Mouse (Mus musculus): ENCODE data around the gene Lrfn3. TPM values are rescaled to one million over a fixed set of nuclear protein-coding genes. Genes with fewer than 3 reads are reported as not detected.

The Lrfn3 gene
- polyA plus RNA-seq, 1 experiment from 2014 or later, result 6.6 TPM

DNA sequence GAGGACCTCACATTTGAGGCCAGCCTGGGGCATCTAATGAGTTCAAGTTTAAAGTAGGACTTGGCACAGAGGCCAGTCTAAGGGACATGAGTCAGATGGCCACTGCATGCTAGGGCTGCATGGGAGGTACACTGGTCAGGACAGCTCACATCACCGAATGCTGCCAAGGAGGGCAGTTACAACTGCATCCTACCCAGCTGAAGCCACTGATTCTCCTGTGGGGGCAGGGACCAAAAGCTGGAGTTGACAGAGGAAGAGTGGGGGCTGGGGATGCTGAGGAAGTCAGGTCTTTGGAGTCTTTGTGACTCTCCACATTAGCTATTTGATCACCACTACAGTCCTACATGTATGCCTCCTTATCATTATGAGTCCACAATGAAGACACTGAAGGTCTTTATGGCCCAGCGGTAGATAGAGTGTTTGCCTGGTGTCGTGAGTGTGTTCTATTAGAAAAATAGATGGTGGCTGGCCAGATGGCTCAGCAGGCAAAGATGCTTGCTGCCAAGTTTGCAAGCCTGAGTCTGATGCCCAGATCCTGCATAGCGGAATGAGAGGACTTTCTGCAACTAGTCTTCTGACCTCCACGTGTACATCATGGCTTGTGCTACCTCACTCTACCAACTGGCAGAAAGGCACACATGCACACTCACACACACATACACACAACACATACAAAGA, 23.0 kb downstream of the Lrfn3 start:
- Histone ChIP-seq H3K27me3 (peaks cover 24% of the 10 kb centered on the region), H3K9ac (no peak overlapping the region), H3K4me2 (replicated peaks) (no peak overlapping the region), H3K4me3 (replicated peaks) (no peak overlapping the region), H3K36me3 (no peaks in the 10 kb centered on the region), H3K4me1 (peaks cover 7% of the 10 kb centered on the region; the same call in 1 of the 2 replicates), H3K9me3 (replicated peaks) (no peaks in the 10 kb centered on the region), H3K27ac (replicated peaks) (no peak overlapping the region)
- 74% methylated on average over 5 of the region's 5 CpGs for WGBS
- ATAC-seq (ENCODE audit: insufficient number of reproducible peaks, low FRiP score, low TSS enrichment, low read depth), result no peak; the same call in 1 of the 2 replicates

- no peaks in the 10 kb centered on the region for H3K9me3 ChIP-seq (replicated peaks)
- WGBS, result under 1% methylated on average over 9 of the region's 9 CpGs
- no peak overlapping the region for H3K9ac ChIP-seq
- H3K4me1 ChIP-seq, result peaks cover 28% of the 10 kb centered on the region
- H3K27me3 ChIP-seq, result peaks cover 22% of the 10 kb centered on the region
- H3K27ac ChIP-seq (replicated peaks), result no peak overlapping the region
- H3K4me2 ChIP-seq (replicated peaks), result peak overlapping the region; percentile 9; the same call in 1 of the 2 replicates
- H3K4me3 ChIP-seq (replicated peaks), result no peak overlapping the region
- ATAC-seq (ENCODE audit: insufficient number of reproducible peaks, low FRiP score, low TSS enrichment, low read depth), result no peak
- H3K36me3 ChIP-seq, result no peaks in the 10 kb centered on the region
Observed at GRCm38 (mm10) chr7:30336384-30336783, 26.2 kb downstream of the Lrfn3 start.

- WGBS, result 72% methylated on average over 6 of the region's 6 CpGs
- Histone ChIP-seq H3K27ac (replicated peaks) (no peak overlapping the region), H3K4me2 (replicated peaks) (no peak overlapping the region), H3K4me3 (replicated peaks) (no peak overlapping the region), H3K9me3 (replicated peaks) (no peaks in the 10 kb centered on the region), H3K36me3 (no peaks in the 10 kb centered on the region), H3K9ac (no peak overlapping the region), H3K27me3 (peaks cover 22% of the 10 kb centered on the region), H3K4me1 (peaks cover 28% of the 10 kb centered on the region)
- no peak for ATAC-seq (ENCODE audit: insufficient number of reproducible peaks, low FRiP score, low TSS enrichment, low read depth)
Observed at GRCm38 (mm10) chr7:30335688-30336087, 26.9 kb downstream of the Lrfn3 start.

DNA sequence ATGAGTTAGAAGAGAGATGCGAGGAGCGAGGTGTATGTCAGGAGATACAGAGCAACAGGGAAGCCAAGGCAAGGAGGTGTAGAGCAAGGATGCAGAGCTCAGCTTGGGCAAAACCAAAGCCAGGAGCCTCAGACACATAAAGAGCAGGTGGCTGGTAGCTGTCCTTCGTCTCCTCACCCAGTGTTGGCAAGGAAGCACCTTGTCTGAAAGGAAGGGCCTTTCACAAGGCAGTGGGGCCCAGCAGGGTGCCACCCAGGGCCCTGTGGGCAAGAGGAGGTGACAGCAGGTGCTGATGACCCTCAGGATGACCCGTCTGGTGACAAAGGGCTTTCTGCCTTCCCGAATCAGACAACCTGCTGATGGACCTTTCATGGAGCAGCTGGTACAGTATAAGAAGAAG, 28.0 kb downstream of the Lrfn3 start:
- H3K9ac ChIP-seq, result no peak overlapping the region
- WGBS, result 60% methylated on average over 5 of the region's 5 CpGs
- ATAC-seq (ENCODE audit: insufficient number of reproducible peaks, low FRiP score, low TSS enrichment, low read depth), result no peak
- no peak overlapping the region for H3K27ac ChIP-seq (replicated peaks)
- H3K4me2 ChIP-seq (replicated peaks), result no peak overlapping the region
- no peaks in the 10 kb centered on the region for H3K9me3 ChIP-seq (replicated peaks)
- H3K27me3 ChIP-seq, result peaks cover 22% of the 10 kb centered on the region
- peaks cover 28% of the 10 kb centered on the region for H3K4me1 ChIP-seq
- no peaks in the 10 kb centered on the region for H3K36me3 ChIP-seq
- H3K4me3 ChIP-seq (replicated peaks), result no peak overlapping the region

- Histone ChIP-seq H3K9me3 (replicated peaks) (no peaks in the 10 kb centered on the region), H3K9ac (no peak overlapping the region), H3K36me3 (no peaks in the 10 kb centered on the region), H3K27me3 (peaks cover 16% of the 10 kb centered on the region), H3K4me2 (replicated peaks) (no peak overlapping the region), H3K4me1 (peaks cover 28% of the 10 kb centered on the region), H3K4me3 (replicated peaks) (no peak overlapping the region), H3K27ac (replicated peaks) (no peak overlapping the region)
- 14% methylated on average over 4 of the region's 4 CpGs for WGBS
- ATAC-seq (ENCODE audit: insufficient number of reproducible peaks, low FRiP score, low TSS enrichment, low read depth), result 0 out of 2 replicates have a peak, but pooled peaks have one; percentile 43
Observed at GRCm38 (mm10) chr7:30333436-30333835, 29.1 kb downstream of the Lrfn3 start.

GRCm38 (mm10) chr7:30332622-30333259, 29.8 kb downstream of the Lrfn3 start:
- peaks cover 28% of the 10 kb centered on the region for H3K4me1 ChIP-seq
- H3K36me3 ChIP-seq, result no peaks in the 10 kb centered on the region
- ATAC-seq (ENCODE audit: insufficient number of reproducible peaks, low FRiP score, low TSS enrichment, low read depth), result no peak
- H3K27me3 ChIP-seq, result peaks cover 16% of the 10 kb centered on the region
- H3K9me3 ChIP-seq (replicated peaks), result no peaks in the 10 kb centered on the region
- no peak overlapping the region for H3K27ac ChIP-seq (replicated peaks)
- WGBS, result 60% methylated on average over 18 of the region's 18 CpGs
- H3K4me3 ChIP-seq (replicated peaks), result no peak overlapping the region
- no peak overlapping the region for H3K9ac ChIP-seq
- no peak overlapping the region for H3K4me2 ChIP-seq (replicated peaks)

DNA sequence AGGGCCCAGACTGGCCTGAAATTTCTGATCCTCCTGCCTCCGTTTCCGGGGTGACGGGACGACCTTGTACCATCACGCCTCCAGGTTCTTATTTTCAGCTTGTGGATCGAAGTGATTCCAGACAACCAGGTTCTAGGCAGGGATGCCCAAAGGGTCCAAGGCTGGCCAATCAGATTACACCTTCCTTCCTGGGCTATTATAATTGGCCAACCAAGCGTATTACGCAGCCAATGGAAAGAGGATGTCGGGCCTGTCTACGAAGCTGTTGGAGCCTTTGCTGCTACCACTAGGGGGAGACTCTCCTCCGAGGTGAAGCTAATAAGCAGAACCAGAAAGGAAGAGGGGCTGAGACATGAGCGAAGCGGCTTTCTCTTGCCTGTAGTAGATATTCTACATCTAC, 30.7 kb downstream of the Lrfn3 start:
- no peaks in the 10 kb centered on the region for H3K9me3 ChIP-seq (replicated peaks)
- no peaks in the 10 kb centered on the region for H3K36me3 ChIP-seq
- no peak overlapping the region for H3K9ac ChIP-seq
- H3K27ac ChIP-seq (replicated peaks), result no peak overlapping the region
- 0 out of 2 replicates have a peak overlapping the region, but pooled peaks have one; percentile 0 for H3K4me3 ChIP-seq (replicated peaks)
- peaks cover 16% of the 10 kb centered on the region for H3K27me3 ChIP-seq
- peak overlapping the region; percentile 19; the same call in 1 of the 2 replicates for H3K4me2 ChIP-seq (replicated peaks)
- peaks cover 28% of the 10 kb centered on the region for H3K4me1 ChIP-seq
- ATAC-seq (ENCODE audit: insufficient number of reproducible peaks, low FRiP score, low TSS enrichment, low read depth), result peak; percentile 75
- 5% methylated on average over 13 of the region's 13 CpGs for WGBS

DNA sequence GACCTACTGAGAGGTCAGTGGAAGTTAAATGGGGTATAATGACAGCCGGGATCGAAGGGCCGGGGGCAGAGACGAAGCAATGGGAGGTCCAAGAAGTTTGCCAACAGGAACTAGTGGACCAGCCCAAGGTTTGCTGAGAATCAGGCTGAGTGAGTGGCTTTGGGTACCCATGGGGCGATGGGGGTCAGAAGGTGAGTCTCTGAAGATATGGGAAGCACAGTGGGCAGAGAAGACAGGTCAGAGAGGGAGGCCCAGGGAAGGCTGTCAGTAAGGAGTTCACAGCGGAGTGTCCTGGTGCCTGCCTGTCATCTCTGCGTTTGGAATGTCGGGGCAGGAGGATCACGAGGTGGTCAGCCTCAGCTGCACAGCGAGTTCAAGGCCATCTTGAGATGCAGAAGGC, 34.2 kb downstream of the Lrfn3 start:
- H3K4me1 ChIP-seq, result peaks cover 16% of the 10 kb centered on the region
- H3K27ac ChIP-seq (replicated peaks), result no peak overlapping the region
- no peaks in the 10 kb centered on the region for H3K36me3 ChIP-seq
- no peak overlapping the region for H3K4me3 ChIP-seq (replicated peaks)
- WGBS, result 52% methylated on average over 10 of the region's 10 CpGs
- 0 out of 2 replicates have a peak, but pooled peaks cover 4% of the 10 kb centered on the region for H3K9me3 ChIP-seq (replicated peaks)
- H3K4me2 ChIP-seq (replicated peaks), result no peak overlapping the region
- peaks cover 4% of the 10 kb centered on the region; the same call in 1 of the 2 replicates for H3K27me3 ChIP-seq
- ATAC-seq (ENCODE audit: insufficient number of reproducible peaks, low FRiP score, low TSS enrichment, low read depth), result no peak
- H3K9ac ChIP-seq, result no peak overlapping the region

DNA sequence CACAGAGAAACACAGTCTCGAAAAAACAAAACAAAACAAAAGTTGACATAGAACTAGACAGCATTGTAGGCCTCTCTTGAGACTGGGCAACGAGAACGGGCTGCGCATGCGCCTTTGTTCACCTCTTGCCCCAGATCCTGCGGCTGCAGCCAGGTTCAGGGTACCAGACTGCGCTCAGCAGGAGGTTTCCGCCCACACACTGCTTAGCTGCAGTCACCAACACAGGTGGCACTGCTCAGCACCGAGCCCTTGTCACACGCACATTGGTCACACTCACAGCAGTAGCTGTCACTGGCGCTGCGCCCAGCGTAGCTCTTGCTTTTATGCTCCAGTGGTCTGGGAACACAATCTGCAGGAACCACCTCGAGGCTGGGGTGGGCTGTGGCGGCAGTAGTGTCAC, 35.4 kb downstream of the Lrfn3 start:
- no peak overlapping the region for H3K4me2 ChIP-seq (replicated peaks)
- 57% methylated on average over 15 of the region's 15 CpGs for WGBS
- H3K4me1 ChIP-seq, result peaks cover 11% of the 10 kb centered on the region; the same call in 1 of the 2 replicates
- H3K27ac ChIP-seq (replicated peaks), result no peak overlapping the region
- no peaks in the 10 kb centered on the region for H3K36me3 ChIP-seq
- 0 out of 2 replicates have a peak, but pooled peaks cover 4% of the 10 kb centered on the region for H3K9me3 ChIP-seq (replicated peaks)
- no peak for ATAC-seq (ENCODE audit: insufficient number of reproducible peaks, low FRiP score, low TSS enrichment, low read depth)
- peaks cover 4% of the 10 kb centered on the region; the same call in 1 of the 2 replicates for H3K27me3 ChIP-seq
- no peak overlapping the region for H3K4me3 ChIP-seq (replicated peaks)
- no peak overlapping the region for H3K9ac ChIP-seq

- H3K4me3 ChIP-seq (replicated peaks), result no peak overlapping the region
- no peak overlapping the region for H3K27ac ChIP-seq (replicated peaks)
- 0 out of 2 replicates have a peak, but pooled peaks cover 4% of the 10 kb centered on the region for H3K9me3 ChIP-seq (replicated peaks)
- H3K4me2 ChIP-seq (replicated peaks), result no peak overlapping the region
- peaks cover 6% of the 10 kb centered on the region for H3K4me1 ChIP-seq
- no peak overlapping the region for H3K9ac ChIP-seq
- ATAC-seq (ENCODE audit: insufficient number of reproducible peaks, low FRiP score, low TSS enrichment, low read depth), result no peak
- H3K36me3 ChIP-seq, result no peaks in the 10 kb centered on the region
- no peaks in the 10 kb centered on the region; the same call in 1 of the 2 replicates for H3K27me3 ChIP-seq
Observed at GRCm38 (mm10) chr7:30326427-30326826, 36.1 kb downstream of the Lrfn3 start.

DNA sequence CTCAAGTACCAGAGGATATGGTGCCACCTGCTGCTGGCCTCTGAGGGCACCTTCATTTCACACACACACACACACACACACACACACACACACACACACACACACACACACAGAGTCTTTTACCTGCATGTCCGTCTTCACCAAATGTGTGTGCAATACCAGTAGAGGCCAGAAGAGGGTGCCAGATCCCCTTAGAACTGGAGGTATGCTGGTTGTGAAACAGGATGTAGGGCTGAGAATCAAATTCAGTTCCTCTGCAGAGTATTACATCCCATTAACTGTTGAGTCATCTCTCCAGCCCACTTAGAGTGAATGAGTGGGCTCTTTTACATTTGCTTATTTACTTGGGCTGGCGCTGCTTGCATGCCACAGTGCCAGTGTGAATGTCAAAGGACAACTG, 37.2 kb downstream of the Lrfn3 start:
- Histone ChIP-seq H3K27ac (replicated peaks) (no peak overlapping the region), H3K4me2 (replicated peaks) (no peak overlapping the region), H3K9me3 (replicated peaks) (0 out of 2 replicates have a peak, but pooled peaks cover 4% of the 10 kb centered on the region), H3K9ac (no peak overlapping the region), H3K27me3 (no peaks in the 10 kb centered on the region), H3K4me1 (peaks cover 13% of the 10 kb centered on the region), H3K36me3 (no peaks in the 10 kb centered on the region), H3K4me3 (replicated peaks) (no peak overlapping the region)
- ATAC-seq (ENCODE audit: insufficient number of reproducible peaks, low FRiP score, low TSS enrichment, low read depth), result no peak
- 49% methylated on average over 2 of the region's 2 CpGs for WGBS
